Mouse (Mus musculus): ENCODE data around the gene Gimap4. TPM values are rescaled to one million over a fixed set of nuclear protein-coding genes. Genes with fewer than 3 reads are reported as not detected.
A peak's percentile ranks its signal among the peaks of the same experiment; 100 is the strongest.

Gene Gimap4
- polyA plus RNA-seq, 1 experiment, result 0.53 TPM

DNA sequence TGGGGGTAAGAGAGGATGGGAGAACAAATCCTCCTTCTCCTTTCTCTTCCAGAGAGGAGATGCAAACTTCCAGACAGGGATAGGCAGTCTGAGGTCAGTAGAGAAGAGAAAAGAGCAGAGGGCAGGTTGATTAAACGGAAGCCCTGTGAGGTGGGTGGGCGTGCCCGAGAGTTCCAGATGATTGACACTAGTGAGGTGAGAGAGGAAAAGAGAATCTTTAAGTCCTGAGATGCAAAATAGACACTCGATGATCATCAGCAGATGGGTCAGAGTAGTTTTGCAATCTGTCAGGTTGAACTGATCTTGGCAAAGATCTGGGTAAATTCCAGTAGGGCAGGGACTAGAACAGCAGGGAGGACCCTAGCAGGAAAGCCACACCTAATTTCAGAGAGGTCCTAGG lies 19.6 kb upstream of the Gimap4 start:
- TF ChIP-seq POLR2A (IDR thresholded peaks at IDR 0.05; ENCODE audit: control insufficient read depth, low read depth, low read length) (no peak), CTCF (IDR thresholded peaks at IDR 0.05; ENCODE audit: control insufficient read depth, insufficient read depth, insufficient replicate concordance, low read depth, low read length) (no peak)
- H3K27ac ChIP-seq (ENCODE audit: control insufficient read depth, insufficient read depth, low read depth, low read length), result no peak overlapping the region
- H3K27me3 ChIP-seq (ENCODE audit: control insufficient read depth, insufficient read depth, low read length), result no peaks in the 10 kb centered on the region
- H3K36me3 ChIP-seq (ENCODE audit: control insufficient read depth, insufficient read depth, low read length), result no peaks in the 10 kb centered on the region
- H3K4me1 ChIP-seq (ENCODE audit: control insufficient read depth, insufficient read depth, low read length), result no peaks in the 10 kb centered on the region; the same call in 1 of the 2 replicates
- no peak overlapping the region for H3K4me3 ChIP-seq (ENCODE audit: control insufficient read depth, low read depth, low read length)

- no peaks in the 10 kb centered on the region; the same call in 1 of the 2 replicates for H3K4me1 ChIP-seq (ENCODE audit: control insufficient read depth, insufficient read depth, low read length)
- TF ChIP-seq CTCF (IDR thresholded peaks at IDR 0.05; ENCODE audit: control insufficient read depth, insufficient read depth, insufficient replicate concordance, low read depth, low read length) (no peak), POLR2A (IDR thresholded peaks at IDR 0.05; ENCODE audit: control insufficient read depth, low read depth, low read length) (no peak)
These were observed 18.9 kb upstream of the Gimap4 start for GRCm38 (mm10) chr6:48665471-48665870.

GRCm38 (mm10) chr6:48666159-48666586 lies 18.2 kb upstream of the Gimap4 start:
- Histone ChIP-seq H3K27me3 (ENCODE audit: control insufficient read depth, insufficient read depth, low read length) (no peaks in the 10 kb centered on the region), H3K36me3 (ENCODE audit: control insufficient read depth, insufficient read depth, low read length) (no peaks in the 10 kb centered on the region), H3K27ac (ENCODE audit: control insufficient read depth, insufficient read depth, low read depth, low read length) (no peak overlapping the region), H3K4me1 (ENCODE audit: control insufficient read depth, insufficient read depth, low read length) (no peaks in the 10 kb centered on the region; the same call in 1 of the 2 replicates), H3K4me3 (ENCODE audit: control insufficient read depth, low read depth, low read length) (peak overlapping the region; percentile 18; the same call in 1 of the 2 replicates)
- TF ChIP-seq POLR2A (IDR thresholded peaks at IDR 0.05; ENCODE audit: control insufficient read depth, low read depth, low read length), result no peak
- no peak for TF ChIP-seq CTCF (IDR thresholded peaks at IDR 0.05; ENCODE audit: control insufficient read depth, insufficient read depth, insufficient replicate concordance, low read depth, low read length)

More at GRCm38 (mm10) chr6:48665471-48665870, 18.9 kb upstream of the Gimap4 start:
- no peak overlapping the region for H3K4me3 ChIP-seq (ENCODE audit: control insufficient read depth, low read depth, low read length)
- H3K27me3 ChIP-seq (ENCODE audit: control insufficient read depth, insufficient read depth, low read length), result no peaks in the 10 kb centered on the region
- no peaks in the 10 kb centered on the region for H3K36me3 ChIP-seq (ENCODE audit: control insufficient read depth, insufficient read depth, low read length)
- no peak overlapping the region for H3K27ac ChIP-seq (ENCODE audit: control insufficient read depth, insufficient read depth, low read depth, low read length)

DNA sequence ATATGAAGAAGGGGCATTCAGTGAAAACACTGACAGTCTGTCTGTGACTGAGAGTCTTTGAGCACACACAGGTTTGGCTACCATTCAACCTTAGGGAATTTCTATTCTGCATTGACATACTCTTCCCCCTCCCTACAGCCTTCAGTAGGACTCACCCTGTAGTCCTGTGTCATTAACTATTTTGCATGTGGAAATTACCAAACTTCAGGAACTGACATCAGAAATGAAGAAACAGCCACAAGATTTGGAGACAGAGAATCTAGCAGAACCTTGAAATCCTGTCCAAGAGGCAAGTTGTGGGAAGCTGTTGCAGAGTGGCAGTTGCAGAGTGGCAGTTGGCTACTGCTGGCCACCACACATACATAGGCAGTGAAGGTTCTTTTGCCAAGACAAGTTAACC lies 16.3 kb upstream of the Gimap4 start:
- Histone ChIP-seq H3K4me3 (ENCODE audit: control insufficient read depth, low read depth, low read length) (peak overlapping the region; percentile 86), H3K4me1 (ENCODE audit: control insufficient read depth, insufficient read depth, low read length) (no peaks in the 10 kb centered on the region; the same call in 1 of the 2 replicates), H3K27ac (ENCODE audit: control insufficient read depth, insufficient read depth, low read depth, low read length) (peak overlapping the region; percentile 94), H3K27me3 (ENCODE audit: control insufficient read depth, insufficient read depth, low read length) (no peaks in the 10 kb centered on the region), H3K36me3 (ENCODE audit: control insufficient read depth, insufficient read depth, low read length) (no peaks in the 10 kb centered on the region)
- TF ChIP-seq POLR2A (IDR thresholded peaks at IDR 0.05; ENCODE audit: control insufficient read depth, low read depth, low read length) (no peak; the same call in 1 of the 2 replicates), CTCF (IDR thresholded peaks at IDR 0.05; ENCODE audit: control insufficient read depth, insufficient read depth, insufficient replicate concordance, low read depth, low read length) (no peak)

GRCm38 (mm10) chr6:48669446-48669969 lies 14.8 kb upstream of the Gimap4 start:
- Histone ChIP-seq H3K36me3 (ENCODE audit: control insufficient read depth, insufficient read depth, low read length) (no peaks in the 10 kb centered on the region), H3K4me1 (ENCODE audit: control insufficient read depth, insufficient read depth, low read length) (no peaks in the 10 kb centered on the region; the same call in 1 of the 2 replicates), H3K4me3 (ENCODE audit: control insufficient read depth, low read depth, low read length) (peak overlapping the region; percentile 74), H3K27ac (ENCODE audit: control insufficient read depth, insufficient read depth, low read depth, low read length) (no peak overlapping the region), H3K27me3 (ENCODE audit: control insufficient read depth, insufficient read depth, low read length) (no peaks in the 10 kb centered on the region)
- TF ChIP-seq CTCF (IDR thresholded peaks at IDR 0.05; ENCODE audit: control insufficient read depth, insufficient read depth, insufficient replicate concordance, low read depth, low read length) (no peak), POLR2A (IDR thresholded peaks at IDR 0.05; ENCODE audit: control insufficient read depth, low read depth, low read length) (no peak)

DNA sequence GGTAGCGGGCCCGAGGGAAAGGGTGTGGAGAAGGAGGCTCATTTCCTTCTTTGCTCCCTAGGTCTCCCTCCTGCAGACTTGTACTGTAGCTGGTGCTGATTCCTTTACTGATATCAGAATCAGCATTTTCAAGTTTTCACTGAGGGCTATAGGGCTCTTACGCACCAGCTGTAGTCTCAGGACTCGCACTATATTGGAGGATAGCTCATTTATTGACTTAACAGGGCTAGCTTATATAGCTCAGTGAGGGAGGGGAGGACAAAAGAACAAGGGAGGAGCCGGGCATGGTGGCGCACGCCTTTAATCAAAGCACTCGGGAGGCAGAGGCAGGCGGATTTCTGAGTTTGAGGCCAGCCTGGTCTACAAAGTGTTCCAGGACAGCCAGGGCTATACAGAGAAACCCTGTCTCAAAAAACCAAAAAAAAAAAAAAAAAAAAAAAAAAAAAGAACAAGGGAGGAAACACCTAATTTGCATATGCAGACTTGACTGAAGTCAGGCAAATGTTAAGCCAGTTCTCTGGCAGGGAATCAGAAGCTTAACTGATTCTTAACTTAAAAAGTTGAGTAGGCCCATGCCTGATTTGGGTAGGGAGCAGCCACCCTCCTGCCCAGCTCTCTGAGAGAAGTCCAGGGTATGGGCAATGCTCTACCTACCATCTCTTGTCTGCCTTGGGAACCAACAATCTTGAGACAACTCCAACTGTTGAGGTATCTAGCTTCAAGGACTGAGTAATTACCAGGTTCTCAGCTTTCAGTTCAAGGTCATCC lies 9.9 kb upstream of the Gimap4 start:
- TF ChIP-seq POLR2A (IDR thresholded peaks at IDR 0.05; ENCODE audit: control insufficient read depth, low read depth, low read length), result no peak
- no peak for TF ChIP-seq CTCF (IDR thresholded peaks at IDR 0.05; ENCODE audit: control insufficient read depth, insufficient read depth, insufficient replicate concordance, low read depth, low read length)
- no peak overlapping the region for H3K27ac ChIP-seq (ENCODE audit: control insufficient read depth, insufficient read depth, low read depth, low read length)

DNA sequence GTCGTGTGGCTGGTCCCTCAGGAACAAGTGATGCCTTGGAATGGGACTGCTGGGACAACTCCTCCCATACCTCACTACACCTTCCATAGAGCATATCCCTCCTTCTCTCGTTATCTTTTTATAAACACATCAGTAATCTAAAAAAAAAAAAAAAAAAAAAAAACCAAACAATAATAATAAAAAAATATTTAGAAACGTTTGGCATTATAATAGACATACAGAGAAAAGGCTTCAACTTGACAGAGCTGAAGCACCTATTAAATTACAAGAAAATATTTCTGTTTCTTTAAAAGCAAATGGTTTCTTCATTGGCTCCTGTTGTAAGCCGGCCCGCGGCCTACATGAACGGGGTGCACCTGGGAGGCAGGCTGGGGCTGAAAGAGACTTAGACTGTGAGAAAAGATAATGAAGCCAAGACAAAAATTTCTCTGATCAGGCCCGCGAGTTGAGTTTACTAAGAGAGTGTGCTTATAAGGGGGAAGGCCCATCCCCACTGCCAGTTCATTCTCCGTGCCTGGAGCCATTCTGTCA lies 8.9 kb upstream of the Gimap4 start:
- Histone ChIP-seq H3K27me3 (ENCODE audit: control insufficient read depth, insufficient read depth, low read length) (no peaks in the 10 kb centered on the region), H3K4me1 (ENCODE audit: control insufficient read depth, insufficient read depth, low read length) (peaks cover 7% of the 10 kb centered on the region), H3K27ac (ENCODE audit: control insufficient read depth, insufficient read depth, low read depth, low read length) (peak overlapping the region; percentile 29; the same call in 1 of the 2 replicates), H3K4me3 (ENCODE audit: control insufficient read depth, low read depth, low read length) (peak overlapping the region; percentile 83), H3K36me3 (ENCODE audit: control insufficient read depth, insufficient read depth, low read length) (no peaks in the 10 kb centered on the region)
- TF ChIP-seq CTCF (IDR thresholded peaks at IDR 0.05; ENCODE audit: control insufficient read depth, insufficient read depth, insufficient replicate concordance, low read depth, low read length), result no peak
- no peak for TF ChIP-seq POLR2A (IDR thresholded peaks at IDR 0.05; ENCODE audit: control insufficient read depth, low read depth, low read length)

More for the DNA sequence above, 9.9 kb upstream of the Gimap4 start:
- peaks cover 7% of the 10 kb centered on the region for H3K4me1 ChIP-seq (ENCODE audit: control insufficient read depth, insufficient read depth, low read length)
- H3K36me3 ChIP-seq (ENCODE audit: control insufficient read depth, insufficient read depth, low read length), result no peaks in the 10 kb centered on the region
- H3K4me3 ChIP-seq (ENCODE audit: control insufficient read depth, low read depth, low read length), result no peak overlapping the region
- H3K27me3 ChIP-seq (ENCODE audit: control insufficient read depth, insufficient read depth, low read length), result no peaks in the 10 kb centered on the region

Data from testis, adult 2 months (tissue).